Mouse (Mus musculus) thymus, postnatal 14 days (tissue): ENCODE measurements at regions not wholly inside any gene's neighbourhood (a gene's known extent, or its start where the extent isn't known, plus 50 kb on each side); places are given as distances from the start of the nearest gene placed in this dataset.
"Not testable (repeated sequence)": the region's sequence is repeated elsewhere in the genome, so short reads cannot be mapped to it uniquely, and the experiment has no call there.

Experiments
- DNase-seq: peaks from one replicate; pipeline ENCODE4 v3.0.0; 2021

- no peak for DNase-seq
Observed at GRCm38 (mm10) chr15:25237665-25238664, 175.6 kb downstream of the Basp1 start.

GRCm38 (mm10) chr15:25236191-25236723 is 177.3 kb downstream of the Basp1 start:
- no peak for DNase-seq

- DNase-seq = no peak
Observed at GRCm38 (mm10) chr15:25234064-25234700, 179.4 kb downstream of the Basp1 start.

- DNase-seq = no peak
Observed at GRCm38 (mm10) chr15:25230213-25230612, 183.4 kb downstream of the Basp1 start.

- no peak for DNase-seq
Observed at GRCm38 (mm10) chr15:25229807-25230206, 183.8 kb downstream of the Basp1 start.

- peak; percentile 17 for DNase-seq
Observed at GRCm38 (mm10) chr15:25227496-25227895, 186.1 kb downstream of the Basp1 start.

- DNase-seq = no peak
Observed at GRCm38 (mm10) chr15:25225936-25226335, 187.6 kb downstream of the Basp1 start.

GRCm38 (mm10) chr15:25225431-25225830 is 188.1 kb downstream of the Basp1 start:
- DNase-seq = no peak

GRCm38 (mm10) chr15:25221749-25222148 is 191.8 kb downstream of the Basp1 start:
- DNase-seq = no peak

- DNase-seq = no peak
Observed at GRCm38 (mm10) chr15:25216375-25216774, 197.2 kb downstream of the Basp1 start.

- no peak for DNase-seq
Observed at GRCm38 (mm10) chr15:25202097-25202496, 211.5 kb downstream of the Basp1 start.

- DNase-seq = not testable (repeated sequence)
Observed at GRCm38 (mm10) chr15:25200249-25200648, 213.3 kb downstream of the Basp1 start.

- no peak for DNase-seq
Observed at GRCm38 (mm10) chr15:25187881-25188326, 225.7 kb downstream of the Basp1 start.

GRCm38 (mm10) chr15:25172755-25173154 is 240.8 kb downstream of the Basp1 start:
- no peak for DNase-seq

- DNase-seq = no peak
Observed at GRCm38 (mm10) chr15:25146371-25146770, 267.2 kb downstream of the Basp1 start.

- DNase-seq = peak; percentile 62
Observed at GRCm38 (mm10) chr15:25144228-25144627, 269.3 kb downstream of the Basp1 start.

- DNase-seq = no peak
Observed at GRCm38 (mm10) chr15:25140389-25141181, 273.0 kb downstream of the Basp1 start.

- DNase-seq = no peak
Observed at GRCm38 (mm10) chr15:25137091-25137490, 276.5 kb downstream of the Basp1 start.

- DNase-seq = no peak
Observed at GRCm38 (mm10) chr15:25135471-25136262, 277.9 kb downstream of the Basp1 start.

GRCm38 (mm10) chr15:25130096-25130495 is 283.5 kb downstream of the Basp1 start:
- no peak for DNase-seq

- DNase-seq = no peak
Observed at GRCm38 (mm10) chr15:25129572-25129971, 284.0 kb downstream of the Basp1 start.

GRCm38 (mm10) chr15:25120441-25120840 is 293.1 kb downstream of the Basp1 start:
- DNase-seq = no peak
